Mouse (Mus musculus): Measurements from ENCODE around the gene Ccdc81.

Gene Ccdc81

DNA sequence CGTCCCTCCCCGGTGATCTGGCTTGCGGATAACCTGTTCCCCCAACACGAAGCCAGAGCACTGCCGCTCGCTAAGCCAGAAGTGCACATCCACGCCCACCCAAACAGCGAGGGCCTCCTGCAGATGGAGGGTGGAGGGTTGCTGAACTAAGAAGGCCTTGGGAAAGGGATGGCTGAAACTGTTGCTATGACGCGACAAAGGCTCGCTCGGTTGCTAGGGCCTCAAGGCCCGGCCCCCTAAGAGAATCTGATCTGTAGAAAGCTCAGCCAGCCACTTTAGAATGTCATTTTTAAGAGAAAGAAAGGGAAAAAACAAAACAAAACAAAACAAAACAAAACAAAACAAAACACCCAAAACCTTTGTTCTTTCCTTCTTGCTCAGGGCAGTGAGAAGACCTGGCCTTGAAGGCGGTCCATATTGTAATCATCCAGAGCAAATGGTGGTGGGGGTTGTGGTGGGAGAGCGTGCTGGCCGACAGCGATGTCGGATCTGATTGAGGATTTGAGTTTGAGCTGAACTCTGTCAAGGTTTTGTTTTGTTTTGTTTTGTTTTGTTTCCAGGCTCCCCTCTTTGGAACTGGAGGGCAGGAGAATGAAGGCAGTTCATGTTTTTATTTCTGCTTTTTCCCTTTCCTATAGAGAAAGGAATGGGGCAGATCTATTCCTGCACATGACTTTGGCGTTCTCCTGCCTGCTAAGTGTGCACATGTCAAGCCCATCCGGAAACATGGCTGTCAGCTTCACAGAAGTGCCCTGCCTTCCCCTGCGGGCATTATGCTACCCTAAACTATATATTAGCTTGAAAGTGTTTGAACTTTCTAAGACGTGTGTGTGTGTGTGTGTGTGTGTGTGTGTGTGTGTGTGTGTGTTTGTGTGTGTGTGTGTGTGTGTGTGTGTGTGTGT, at the start of gene Ccdc81:
Gene Ccdc81 (minus strand): TSS at position 188 of the 902 bp plus-strand sequence.
- DNase-seq (ENCODE audit: low spot score): peak; percentile 17

DNA sequence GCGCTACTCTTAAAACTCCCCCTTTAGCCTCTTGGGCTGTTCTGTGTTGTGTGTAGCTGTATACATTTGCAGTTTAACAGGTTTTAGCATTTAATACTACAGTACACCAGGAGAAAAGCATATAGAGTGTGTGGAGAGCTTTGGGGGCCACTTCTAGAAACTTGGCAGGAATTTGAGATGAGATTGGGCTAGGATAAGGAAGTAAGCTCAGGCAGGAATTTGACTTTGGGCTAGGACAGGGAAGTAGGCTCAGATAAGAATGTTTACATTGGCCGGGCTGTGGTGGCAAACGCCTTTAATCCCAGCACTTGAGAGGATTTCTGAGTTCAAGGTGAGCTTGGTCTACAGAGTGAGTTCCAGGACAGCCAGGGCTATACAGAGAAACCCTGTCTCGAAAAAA, 46.0 kb upstream of the Ccdc81 start:
- no peak for DNase-seq (ENCODE audit: low spot score)

DNA sequence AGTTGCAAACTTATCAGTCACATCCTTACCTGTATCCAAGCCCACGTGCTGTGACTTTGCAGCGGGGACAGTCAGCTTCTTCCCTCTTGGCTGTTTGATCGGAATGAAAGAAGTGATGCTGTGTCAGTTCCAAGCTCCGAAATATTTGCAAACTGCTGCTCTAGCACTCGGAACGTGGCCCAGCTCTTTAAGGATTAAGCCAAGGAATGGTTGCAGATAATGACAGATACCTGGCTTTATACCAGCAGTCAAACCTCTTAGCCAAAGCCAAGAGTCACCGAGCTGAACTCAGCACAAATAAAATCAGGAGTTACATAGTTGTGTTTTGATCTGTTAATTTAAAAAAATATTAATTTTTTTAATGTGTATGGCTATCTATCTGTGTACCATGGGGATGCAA, 44.6 kb upstream of the Ccdc81 start:
- DNase-seq (ENCODE audit: low spot score): no peak

DNA sequence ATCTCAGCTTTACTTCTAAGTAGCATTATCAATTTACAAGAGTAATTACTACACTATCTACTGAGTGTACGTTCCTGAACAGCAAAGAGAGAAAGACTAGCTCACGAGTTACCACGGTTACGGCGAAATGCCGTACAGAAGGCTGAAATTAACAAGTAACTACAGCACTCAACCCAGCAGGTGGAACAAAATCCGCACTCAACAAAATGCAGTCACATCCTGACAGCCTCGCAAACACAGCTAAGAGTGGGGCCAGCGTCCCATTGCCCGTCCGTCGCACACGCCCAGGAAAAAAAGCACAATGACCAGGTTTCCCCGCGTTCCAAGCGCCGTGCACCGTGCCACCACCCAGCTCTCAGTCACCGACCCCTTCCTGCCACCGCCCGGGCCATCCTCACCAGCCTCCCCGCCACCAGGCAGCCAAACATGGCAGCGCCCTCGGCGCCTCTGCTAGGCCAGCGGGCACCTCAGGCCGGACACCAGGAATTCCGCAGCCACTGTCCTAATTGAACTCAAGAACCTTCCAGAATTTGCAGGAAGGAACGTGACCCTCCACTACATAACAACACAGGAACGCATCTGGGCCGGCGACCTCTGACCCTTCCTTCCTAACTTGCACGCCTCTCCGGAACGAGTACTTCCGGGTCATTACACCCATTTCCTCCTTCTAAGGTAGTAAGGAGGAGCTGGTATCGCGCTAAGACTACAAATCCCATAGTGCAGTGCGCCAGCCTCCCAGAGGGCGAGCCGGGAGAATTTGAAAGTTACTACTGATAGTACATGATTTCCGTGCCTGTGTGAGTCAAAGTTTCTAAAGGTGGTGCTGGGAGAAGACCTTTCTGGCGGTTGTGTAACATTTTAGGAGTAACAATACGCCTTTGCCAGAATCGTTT, 37.4 kb upstream of the Ccdc81 start, which contains the start of gene Hikeshi:
Gene Hikeshi (minus strand): TSS at position 634 of the 893 bp plus-strand sequence.
- peak; percentile 83 for DNase-seq (ENCODE audit: low spot score)

DNA sequence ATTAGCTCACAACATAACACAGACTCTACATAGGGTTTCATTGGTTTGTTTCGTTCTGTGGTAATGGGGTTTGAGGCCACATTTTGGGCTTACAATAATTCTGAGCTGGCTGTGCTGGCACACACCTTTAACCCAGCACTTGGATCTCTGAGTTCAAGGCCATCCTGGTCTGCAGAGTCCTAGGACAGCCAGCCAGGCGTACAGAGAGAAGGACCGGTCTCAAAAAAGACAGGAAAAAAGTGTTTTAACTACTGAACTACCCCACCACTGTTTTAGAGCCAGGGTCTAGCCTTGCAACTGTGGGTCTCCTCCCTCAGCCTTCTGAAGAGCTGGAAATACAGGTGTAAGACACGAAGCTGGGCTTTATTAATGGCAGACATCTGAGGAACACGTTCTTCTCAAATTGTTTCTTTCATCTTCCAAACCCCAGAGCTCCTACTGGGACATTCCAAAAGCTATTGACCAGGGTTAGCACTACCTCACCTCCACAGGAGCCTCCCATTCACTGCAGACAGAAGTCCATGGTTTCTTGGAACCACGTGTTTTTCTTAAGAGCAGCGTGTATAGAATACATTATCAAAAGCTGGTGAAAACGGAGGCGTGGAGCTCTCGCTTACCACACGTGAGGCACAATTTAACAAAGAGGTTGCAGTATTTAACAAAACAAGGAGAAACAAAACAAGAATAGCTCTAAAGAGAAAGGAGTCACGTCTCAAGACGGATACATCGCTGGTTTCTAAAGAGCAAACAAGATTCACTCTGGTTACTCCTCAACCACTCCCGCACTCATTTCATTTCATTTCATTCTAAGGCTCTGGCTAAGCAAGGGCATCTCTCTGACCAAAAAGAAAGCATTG, 36.3 kb upstream of the Ccdc81 start:
- DNase-seq (ENCODE audit: low spot score): no peak

DNA sequence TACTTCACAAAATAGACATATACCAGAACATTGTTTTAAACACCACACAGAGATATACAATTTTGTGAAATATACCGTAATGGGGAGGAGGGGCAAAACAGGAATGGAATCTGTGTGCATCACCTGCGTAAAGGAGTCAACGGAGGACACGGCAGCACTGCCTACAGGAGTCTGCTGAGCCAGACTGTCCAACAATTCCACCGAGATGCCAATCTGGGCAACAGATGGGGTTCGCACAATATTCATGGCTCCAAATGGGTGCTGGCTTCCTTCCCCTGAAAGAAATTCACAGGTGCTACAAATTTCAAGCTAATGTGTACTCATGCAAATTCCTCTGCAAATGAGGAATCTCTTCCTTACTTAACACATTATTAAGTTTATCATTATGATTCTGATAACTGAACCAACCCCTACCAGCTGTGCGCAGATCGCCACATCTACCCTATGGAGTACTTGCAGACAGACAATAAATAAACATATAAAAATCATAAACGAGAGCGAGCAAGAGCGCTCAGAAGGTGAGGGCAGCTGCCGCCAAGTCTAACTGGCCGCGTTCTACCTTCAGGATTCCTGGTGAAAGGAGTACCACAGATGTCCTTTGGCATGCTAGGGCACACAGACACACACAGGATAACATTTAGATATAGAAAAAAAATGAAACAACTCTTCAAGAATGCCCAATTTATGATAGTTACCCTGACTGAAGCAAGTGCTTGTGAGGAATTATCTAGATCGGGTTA, 20.2 kb upstream of the Ccdc81 start:
- DNase-seq (ENCODE audit: low spot score): no peak

DNA sequence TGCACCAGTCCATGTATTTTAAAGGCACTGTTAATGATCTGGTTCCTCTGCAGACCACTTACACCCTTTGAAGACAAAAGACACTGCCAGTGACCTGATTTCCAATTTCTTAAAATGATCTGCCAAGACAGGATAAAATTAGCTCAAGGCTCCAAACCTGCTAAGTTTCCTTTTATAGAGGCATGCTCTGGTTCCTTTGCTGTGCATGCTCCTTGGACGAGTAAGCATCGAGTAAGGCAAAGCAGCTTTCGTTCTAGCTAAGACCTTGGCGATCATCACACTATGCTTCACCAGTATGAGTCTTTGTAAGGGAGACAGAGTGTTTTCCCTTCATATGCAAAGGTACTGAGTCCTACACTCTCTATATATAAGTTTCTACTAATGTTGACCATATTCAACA, 14.3 kb upstream of the Ccdc81 start:
- no peak for DNase-seq (ENCODE audit: low spot score)

DNA sequence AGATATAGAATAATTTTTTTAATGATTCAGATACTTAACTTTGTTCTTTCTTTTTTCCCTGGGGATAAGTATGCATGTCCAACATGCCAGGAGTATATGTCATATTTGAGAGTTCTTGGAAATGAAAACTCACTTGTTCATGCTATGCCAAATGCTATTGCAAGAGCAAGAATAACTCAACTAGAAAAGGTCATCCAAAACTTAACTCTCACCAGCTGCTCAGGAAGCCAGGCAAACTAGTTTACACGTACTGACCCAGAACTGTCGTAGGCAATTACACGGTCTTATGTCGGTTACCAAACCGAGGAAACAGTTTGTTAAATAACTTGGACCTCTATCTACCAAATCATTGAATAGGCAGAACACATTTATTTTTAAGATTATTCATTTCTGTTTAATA, 13.3 kb upstream of the Ccdc81 start:
- no peak for DNase-seq (ENCODE audit: low spot score)

DNA sequence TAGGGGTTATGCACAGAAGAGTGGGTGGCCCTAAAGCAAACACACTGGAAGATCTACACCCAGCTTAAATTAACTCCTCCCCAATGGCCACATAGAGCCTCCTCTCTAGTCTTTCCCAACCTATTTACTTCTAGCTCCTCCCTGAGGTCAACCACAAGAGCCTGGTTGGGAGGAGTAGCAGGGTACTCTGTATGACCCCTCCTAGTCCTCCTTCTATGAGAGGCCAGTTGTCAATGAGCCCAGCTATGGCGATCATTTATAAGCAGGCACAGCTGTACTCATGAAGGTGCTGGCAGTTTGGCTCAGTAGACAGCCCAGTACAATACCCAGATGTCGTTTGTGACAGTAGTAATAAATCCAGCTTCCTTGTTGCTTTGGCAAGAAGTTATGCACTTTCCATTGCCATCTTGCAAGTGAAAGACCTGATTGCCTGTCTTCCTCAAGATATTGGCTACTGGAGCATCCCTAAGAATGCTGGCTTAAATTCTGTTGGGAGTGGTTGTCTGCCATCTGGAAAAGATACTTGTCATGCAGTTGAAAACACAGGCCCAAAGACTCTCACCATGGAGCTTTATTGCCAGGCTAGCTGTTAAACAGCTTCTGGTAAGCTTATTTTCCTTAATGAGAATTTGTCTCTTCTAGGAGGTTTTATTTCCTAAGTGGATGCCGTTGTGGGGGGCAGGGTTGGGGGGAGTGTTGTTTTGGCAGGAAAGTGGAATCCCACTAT, 10.2 kb upstream of the Ccdc81 start:
- no peak for DNase-seq (ENCODE audit: low spot score)

DNA sequence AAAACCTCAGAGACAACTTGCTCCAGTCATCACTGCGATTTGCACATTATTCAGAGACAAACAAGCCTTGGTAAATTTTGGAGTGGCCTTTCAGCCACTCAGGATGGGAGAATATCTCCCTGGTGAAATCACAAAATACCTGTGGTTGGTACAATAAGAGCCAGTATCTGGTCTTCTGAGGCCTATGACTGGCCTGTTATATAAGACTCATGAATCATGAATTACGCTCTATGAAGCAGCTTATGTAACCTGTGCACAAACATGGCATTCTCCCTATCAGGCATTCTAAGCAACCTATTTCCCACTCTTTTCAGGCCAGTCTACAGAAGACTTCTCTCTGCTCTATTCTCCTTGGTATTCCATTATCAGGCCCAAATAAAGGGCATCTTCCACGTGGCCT, 8.9 kb upstream of the Ccdc81 start:
- no peak for DNase-seq (ENCODE audit: low spot score)

DNA sequence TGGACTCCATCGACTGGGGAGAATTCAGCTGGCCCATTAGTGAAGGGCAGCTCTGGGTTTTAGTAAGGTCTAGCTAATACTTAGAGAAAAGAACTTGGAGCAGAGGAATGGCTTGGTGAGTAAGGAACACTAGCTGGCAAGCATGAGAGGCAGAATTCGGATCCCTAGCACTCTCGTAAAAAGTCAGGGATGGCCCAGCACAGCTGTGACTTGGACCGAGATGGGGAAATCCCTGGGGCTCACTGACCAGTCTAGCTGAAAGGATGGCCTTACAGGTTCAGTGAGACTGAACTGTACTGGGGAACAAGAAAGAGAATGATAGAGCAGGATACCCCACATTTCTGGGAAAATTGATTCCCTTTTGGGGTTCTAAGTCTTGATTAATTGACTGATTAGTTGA, 6.3 kb upstream of the Ccdc81 start:
- no peak for DNase-seq (ENCODE audit: low spot score)

DNA sequence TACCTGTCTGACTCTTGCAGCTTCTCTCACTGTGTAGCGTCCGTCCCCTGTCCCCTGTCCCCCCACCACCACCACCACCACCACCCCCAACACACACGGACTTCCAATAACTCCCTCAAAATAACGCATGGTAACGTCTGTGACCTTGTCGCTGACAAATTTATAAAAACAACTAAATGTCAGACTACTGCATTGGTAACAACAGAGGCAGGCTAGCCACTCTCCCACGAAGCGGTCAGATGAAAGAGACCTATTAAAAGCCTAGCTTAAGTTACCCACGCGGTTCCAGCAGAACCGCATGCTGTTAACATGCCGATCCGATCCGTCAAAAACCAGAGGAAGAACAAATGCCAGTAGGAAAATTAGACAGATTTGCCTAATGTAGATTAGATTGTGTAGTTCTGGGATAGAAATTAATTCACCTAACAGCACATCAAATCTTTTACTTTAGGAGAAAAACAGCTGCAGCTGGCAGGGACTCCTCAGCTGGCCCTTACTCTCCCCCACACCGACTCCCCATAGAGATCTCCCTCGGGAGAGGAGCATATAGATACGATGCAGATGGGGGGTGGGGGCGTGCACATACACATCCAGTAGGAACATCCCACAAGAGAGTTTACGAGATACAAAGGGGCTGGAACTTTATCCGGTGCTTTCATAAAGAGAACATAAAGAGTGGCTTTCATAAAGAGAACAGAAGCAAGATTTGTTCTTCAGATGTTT, 5.6 kb upstream of the Ccdc81 start:
- DNase-seq (ENCODE audit: low spot score): no peak

DNA sequence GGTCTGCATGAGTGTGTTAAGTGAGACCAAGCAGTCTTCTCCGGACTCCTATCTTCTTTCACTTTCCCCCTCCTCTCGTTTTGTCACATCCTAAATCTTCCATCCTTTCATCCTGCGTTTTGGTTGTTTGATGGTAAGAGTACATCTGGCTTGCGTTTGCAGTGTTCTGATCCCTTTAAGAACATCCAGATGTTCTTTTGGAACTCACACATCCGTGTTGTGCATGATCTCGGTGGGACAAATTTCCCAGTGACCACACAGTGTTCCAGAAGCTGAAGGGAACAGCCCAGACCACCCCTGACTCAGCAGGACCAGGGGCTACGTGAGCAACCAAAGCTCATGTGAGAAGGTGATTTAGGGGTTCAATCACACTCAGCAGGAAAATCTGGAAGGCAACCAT, 5.0 kb upstream of the Ccdc81 start:
- no peak for DNase-seq (ENCODE audit: low spot score)

DNA sequence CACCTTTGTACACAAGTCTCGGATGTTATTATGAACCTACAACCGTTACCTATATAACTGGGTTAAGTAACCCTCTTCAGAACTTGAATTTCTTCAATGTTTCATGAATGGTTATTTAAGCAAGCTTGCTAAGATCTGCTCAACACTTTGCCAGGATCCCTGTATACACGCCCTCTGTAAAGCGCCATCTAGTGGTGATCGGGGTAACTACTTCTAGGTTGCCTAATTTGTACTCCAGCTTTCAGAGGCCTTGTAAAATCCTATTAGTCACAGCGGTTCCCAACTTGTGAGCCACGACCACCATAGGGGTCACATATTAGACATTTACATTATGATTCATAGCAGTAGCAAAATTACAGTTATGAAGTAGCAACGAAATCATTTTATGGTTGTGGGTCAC, 4.5 kb upstream of the Ccdc81 start:
- DNase-seq (ENCODE audit: low spot score): peak; percentile 48

DNA sequence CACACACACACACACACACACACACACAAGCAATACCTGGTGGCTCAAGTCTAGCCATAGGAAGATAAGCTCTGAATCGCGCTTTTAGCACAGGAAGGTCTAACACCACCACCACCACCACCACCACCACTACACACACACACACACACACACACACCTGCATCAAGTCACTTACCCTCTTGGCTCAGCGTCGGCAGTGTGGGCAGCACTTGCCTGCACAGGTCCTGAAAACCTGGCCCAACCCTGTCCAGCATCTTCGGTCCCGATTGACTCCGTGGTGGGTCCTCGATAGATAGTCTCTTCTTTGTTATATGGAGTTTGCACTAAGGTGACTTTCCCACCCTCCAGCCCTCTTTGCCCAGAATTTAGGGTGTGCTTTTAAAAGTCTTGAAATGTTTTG, 422 bp downstream of the Ccdc81 start:
- no peak for DNase-seq (ENCODE audit: low spot score)

DNA sequence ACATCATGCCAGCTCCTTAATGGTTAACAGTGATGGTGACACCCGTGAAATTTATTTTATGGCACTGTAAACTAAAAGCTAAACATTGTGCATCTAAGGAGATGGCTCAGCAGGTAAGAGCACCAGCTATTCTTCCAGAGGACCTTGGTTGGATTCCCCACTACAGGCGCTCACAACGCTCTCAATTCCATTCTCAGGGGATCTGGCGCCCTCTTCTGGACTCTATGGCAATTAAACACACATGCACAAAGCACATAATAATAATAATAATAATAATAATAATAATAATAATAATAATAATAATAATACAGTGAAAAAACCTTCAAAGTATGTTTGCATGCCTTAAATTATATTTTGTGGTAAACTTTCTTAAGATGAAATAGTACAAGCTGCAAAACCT, 11.6 kb downstream of the Ccdc81 start:
- DNase-seq (ENCODE audit: low spot score): no peak

DNA sequence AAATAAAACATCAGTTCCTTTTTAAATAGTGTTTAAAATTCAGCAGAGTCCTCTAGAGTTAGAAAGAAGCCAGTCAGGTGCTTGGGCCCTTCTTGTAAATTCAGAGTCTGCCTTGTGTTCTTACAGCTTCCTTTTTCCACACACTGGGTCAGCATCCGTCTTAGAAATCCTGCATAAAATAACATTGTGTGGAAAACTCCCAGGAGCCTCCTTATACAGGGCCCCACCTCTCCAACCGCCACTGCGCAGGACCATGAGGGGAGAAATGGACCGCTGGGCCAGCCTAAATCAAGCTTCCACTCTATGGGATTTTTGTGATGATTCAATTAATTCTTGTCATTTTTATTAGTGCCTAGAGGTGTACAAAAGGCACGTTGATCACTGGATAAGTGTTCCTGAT, 12.0 kb downstream of the Ccdc81 start:
- DNase-seq (ENCODE audit: low spot score): no peak

DNA sequence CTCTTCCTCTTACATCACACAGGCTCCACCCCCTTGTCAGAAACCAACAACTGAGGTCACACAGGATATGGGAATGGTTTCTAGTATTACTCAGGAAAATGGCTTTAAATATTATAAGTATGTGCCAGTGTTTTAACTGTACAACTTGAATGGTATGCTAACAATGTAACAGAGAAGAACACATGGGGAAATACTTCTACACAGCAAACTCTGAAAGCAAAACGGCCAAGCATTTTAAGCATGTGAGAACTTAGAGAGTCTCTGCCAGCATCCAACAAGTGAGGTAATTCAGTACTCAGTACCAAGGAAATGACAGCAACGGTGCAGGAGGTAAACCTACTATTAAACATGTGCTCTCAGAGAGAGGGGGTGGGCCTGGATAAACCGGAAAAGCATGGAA, 18.9 kb downstream of the Ccdc81 start:
- no peak for DNase-seq (ENCODE audit: low spot score)

DNA sequence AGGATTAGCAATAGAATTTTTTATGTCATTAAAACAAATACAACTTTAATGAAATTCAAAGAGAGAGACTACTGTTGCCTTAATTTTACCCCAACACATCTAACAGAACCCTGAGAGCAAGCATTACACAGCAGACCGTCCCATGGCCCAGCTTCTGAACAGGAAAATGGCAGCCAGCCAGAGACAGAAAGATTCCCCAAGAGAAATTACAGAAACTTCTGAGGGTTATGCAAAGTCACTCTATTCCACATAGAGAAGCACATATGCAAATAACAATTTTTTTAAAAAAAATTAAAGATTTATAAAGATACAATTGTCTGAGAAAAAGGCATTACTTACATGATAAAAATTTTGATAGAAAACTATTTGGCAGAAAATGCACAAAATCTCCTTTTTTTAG, 23.7 kb downstream of the Ccdc81 start:
- no peak for DNase-seq (ENCODE audit: low spot score)

DNA sequence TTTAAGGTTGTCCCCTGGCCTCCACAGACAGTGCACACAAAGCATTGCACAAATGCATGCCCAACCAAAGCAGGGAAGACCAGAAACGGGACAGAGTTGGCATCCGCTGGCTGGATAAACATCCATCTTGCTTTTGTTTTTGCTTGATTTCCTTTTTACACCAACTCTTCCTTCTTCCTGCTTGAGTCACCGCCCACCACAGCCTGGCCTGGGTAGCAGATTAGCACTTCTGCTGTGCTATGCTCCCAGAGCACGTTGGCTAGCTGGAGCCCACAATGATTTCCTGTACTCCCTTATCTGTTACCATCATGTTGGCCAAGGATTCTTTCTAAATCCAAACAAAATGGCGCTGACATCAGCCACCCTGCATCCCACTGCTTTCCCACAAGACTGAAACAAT, 36.2 kb downstream of the Ccdc81 start:
- DNase-seq (ENCODE audit: low spot score): no peak

Measured in ovary, postnatal 36 days (tissue).